8 mouse cellular contexts compared by ENCODE assay signal in genomic region chr5:118704148-118704547, GRCm38 (mm10).
DNase-seq lines count a peak whose midpoint lies in the region; ATAC-seq and TF ChIP-seq lines count a peak whose summit lies in the region.

No protein-coding gene starts in this region.

- H3K9ac ChIP-seq in hindbrain, embryonic 11.5 days (ENCODE audit: low read depth, low read length): no peak overlapping the region
- no peak overlapping the region for H3K9ac ChIP-seq in hindbrain, embryonic 16.5 days (ENCODE audit: low read depth, low read length)
- H3K9ac ChIP-seq in MEL (ENCODE audit: control insufficient read depth, low read depth, low read length, poor library complexity, severe bottlenecking): no peak overlapping the region
- H3K9ac ChIP-seq in liver, postnatal 0 days (replicated peaks): no peak overlapping the region

- peaks cover 3% of the 10 kb centered on the region; the same call in 1 of the 2 replicates for H3K4me1 ChIP-seq in hindbrain, embryonic 11.5 days (replicated peaks; ENCODE audit: control insufficient read depth, insufficient read depth, low read length)
- H3K4me1 ChIP-seq in hindbrain, embryonic 16.5 days (ENCODE audit: control insufficient read depth, insufficient read depth, low read depth, low read length): peaks cover 56% of the 10 kb centered on the region
- H3K4me1 ChIP-seq in MEL (ENCODE audit: control insufficient read depth in 1 of 2, insufficient read depth in 2 of 2, low read length in 2 of 2): no peaks in the 10 kb centered on the region
- peaks cover 2% of the 10 kb centered on the region; the same call in 1 of the 2 replicates for H3K4me1 ChIP-seq in liver, postnatal 0 days (ENCODE audit: insufficient read depth)

- 79% methylated on average over 3 of the region's 3 CpGs for WGBS in hindbrain, embryonic 11.5 days
- 80% methylated on average over 3 of the region's 3 CpGs for WGBS in hindbrain, embryonic 16.5 days
- 75% methylated on average over 3 of the region's 3 CpGs for WGBS in liver, postnatal 0 days (ENCODE audit: insufficient replicate concordance)

- TF ChIP-seq CTCF in MEL (IDR thresholded peaks at IDR 0.05 in 2 of 3, conservative IDR thresholded peaks at IDR 0.05 in 1 of 3; ENCODE audit: control insufficient read depth in 1 of 3, insufficient read depth in 1 of 3, low read depth in 2 of 3, low read length in 3 of 3, poor library complexity in 1 of 3, severe bottlenecking in 1 of 3): peak; percentile 71 to 83 (median 79)
- TF ChIP-seq CTCF in liver, postnatal 0 days (IDR thresholded peaks at IDR 0.05; ENCODE audit: low read depth): peak; percentile 78

- TF ChIP-seq POLR2A in MEL (IDR thresholded peaks at IDR 0.05; ENCODE audit: control insufficient read depth in 1 of 2, insufficient read depth in 1 of 2, low read depth in 1 of 2, low read length in 2 of 2, poor library complexity in 1 of 2): no peak

- TF ChIP-seq RAD21 in MEL (IDR thresholded peaks at IDR 0.05; ENCODE audit: low read depth, low read length): peak; percentile 17

- H3K4me3 ChIP-seq in hindbrain, embryonic 11.5 days (ENCODE audit: low read depth, low read length): no peak overlapping the region
- no peak overlapping the region for H3K4me3 ChIP-seq in hindbrain, embryonic 16.5 days (ENCODE audit: low read length)
- no peak overlapping the region for H3K4me3 ChIP-seq in MEL (ENCODE audit: control insufficient read depth in 1 of 2, insufficient read depth in 1 of 2, low read depth in 2 of 2, low read length in 2 of 2)
- H3K4me3 ChIP-seq in liver, postnatal 0 days (ENCODE audit: low read depth, low read length): no peak overlapping the region

- no peaks in the 10 kb centered on the region for H3K27me3 ChIP-seq in hindbrain, embryonic 11.5 days (ENCODE audit: control insufficient read depth, insufficient read depth, low read length)
- H3K27me3 ChIP-seq in hindbrain, embryonic 16.5 days (replicated peaks; ENCODE audit: control insufficient read depth, insufficient read depth, low read length): no peaks in the 10 kb centered on the region
- no peaks in the 10 kb centered on the region for H3K27me3 ChIP-seq in MEL (ENCODE audit: control insufficient read depth in 1 of 2, insufficient read depth in 2 of 2, low read length in 2 of 2)
- no peaks in the 10 kb centered on the region for H3K27me3 ChIP-seq in liver, postnatal 0 days (ENCODE audit: insufficient read depth, low read length)

- H3K36me3 ChIP-seq in hindbrain, embryonic 11.5 days (ENCODE audit: control insufficient read depth, insufficient read depth, low read length): no peaks in the 10 kb centered on the region
- H3K36me3 ChIP-seq in hindbrain, embryonic 16.5 days (ENCODE audit: control insufficient read depth, insufficient read depth, low read length): no peaks in the 10 kb centered on the region
- no peaks in the 10 kb centered on the region for H3K36me3 ChIP-seq in MEL (ENCODE audit: control insufficient read depth in 1 of 2, insufficient read depth in 2 of 2, low read length in 2 of 2)
- H3K36me3 ChIP-seq in liver, postnatal 0 days (replicated peaks; ENCODE audit: insufficient read depth, low read length): no peaks in the 10 kb centered on the region

- no peak for ATAC-seq in hindbrain, embryonic 11.5 days (ENCODE audit: low FRiP score)
- ATAC-seq in hindbrain, embryonic 16.5 days: no peak
- no peak for ATAC-seq in liver, postnatal 0 days

- H3K79me2 ChIP-seq in MEL (ENCODE audit: control insufficient read depth, insufficient read depth, low read length, poor library complexity): peaks cover 2% of the 10 kb centered on the region; the same call in 1 of the 2 replicates

- no peaks in the 10 kb centered on the region for H3K9me3 ChIP-seq in hindbrain, embryonic 11.5 days (ENCODE audit: control insufficient read depth, low read length)
- no peaks in the 10 kb centered on the region for H3K9me3 ChIP-seq in hindbrain, embryonic 16.5 days (ENCODE audit: control insufficient read depth, low read length)
- H3K9me3 ChIP-seq in MEL (replicated peaks; ENCODE audit: insufficient read depth, low read length): no peaks in the 10 kb centered on the region
- no peaks in the 10 kb centered on the region for H3K9me3 ChIP-seq in liver, postnatal 0 days (ENCODE audit: low read length)

- DNase-seq in hindbrain, embryonic 11.5 days (ENCODE audit: low spot score): peak; percentile 46
- peak; percentile 49 for DNase-seq in A20 (ENCODE audit: low read depth, low spot score)
- DNase-seq in MEL (ENCODE audit: low read depth, low spot score): peak; percentile 49
- peak; percentile 52 for DNase-seq in liver, postnatal 0 days
- no peak for DNase-seq in right cerebral cortex, postnatal 25 days
- no peak for DNase-seq in layer of hippocampus, postnatal 25 days (ENCODE audit: extremely low spot score in 1 of 2, low spot score in 1 of 2)
- DNase-seq in frontal cortex, postnatal 10 days (ENCODE audit: low spot score in 2 of 2): no peak

- no peak overlapping the region for H3K27ac ChIP-seq in hindbrain, embryonic 11.5 days (ENCODE audit: low read depth, low read length)
- H3K27ac ChIP-seq in hindbrain, embryonic 16.5 days (ENCODE audit: low read depth, low read length): no peak overlapping the region
- H3K27ac ChIP-seq in MEL (ENCODE audit: control insufficient read depth, low read depth, low read length): no peak overlapping the region
- H3K27ac ChIP-seq in liver, postnatal 0 days (ENCODE audit: low read depth): no peak overlapping the region

- no peak for TF ChIP-seq EP300 in MEL (IDR thresholded peaks at IDR 0.05; ENCODE audit: low read depth in 1 of 2, low read length in 2 of 2)
- no peak for TF ChIP-seq EP300 in liver, postnatal 0 days (IDR thresholded peaks at IDR 0.05; ENCODE audit: low read depth)

- H3K4me2 ChIP-seq in hindbrain, embryonic 11.5 days (replicated peaks; ENCODE audit: low read depth, low read length): no peak overlapping the region
- H3K4me2 ChIP-seq in hindbrain, embryonic 16.5 days (ENCODE audit: low read length): no peak overlapping the region
- H3K4me2 ChIP-seq in liver, postnatal 0 days (ENCODE audit: low read depth, low read length): no peak overlapping the region

TF ChIP-seq in MEL, 35 proteins besides CTCF, POLR2A, EP300 and RAD21:
- TF ChIP-seq CHD1 (IDR thresholded peaks at IDR 0.05; ENCODE audit: low read depth, low read length): no peak
- TF ChIP-seq ZMIZ1 (IDR thresholded peaks at IDR 0.05; ENCODE audit: low read depth, low read length): no peak
- TF ChIP-seq ZNF384 (IDR thresholded peaks at IDR 0.05; ENCODE audit: low read depth, low read length): 0 out of 2 replicates have a peak, but pooled peaks have one; percentile 8
- TF ChIP-seq SMC3 (IDR thresholded peaks at IDR 0.05; ENCODE audit: low read depth, low read length): peak; percentile 59
- TF ChIP-seq ZC3H11A (IDR thresholded peaks at IDR 0.05; ENCODE audit: low read depth, low read length): 0 out of 2 replicates have a peak, but pooled peaks have one; percentile 4

Comparison
In these comparisons a context has a peak if more than half of its experiments do, and no peak if none do; other contexts are left out.
1. DNase-seq: peak in hindbrain, embryonic 11.5 days (single experiment), A20 (single experiment), MEL (single experiment) and liver, postnatal 0 days (single experiment); none in right cerebral cortex, postnatal 25 days (single experiment), layer of hippocampus, postnatal 25 days (0 of 2) and frontal cortex, postnatal 10 days (0 of 2).